Mouse (Mus musculus): ENCODE results near the gene Col5a1. TPM values are rescaled to one million over a fixed set of nuclear protein-coding genes. Genes with fewer than 3 reads are reported as not detected.

Col5a1 gene
- total and polyA plus RNA-seq, 3 experiments: 20.1 to 37.1 (median 36.4) TPM

DNA sequence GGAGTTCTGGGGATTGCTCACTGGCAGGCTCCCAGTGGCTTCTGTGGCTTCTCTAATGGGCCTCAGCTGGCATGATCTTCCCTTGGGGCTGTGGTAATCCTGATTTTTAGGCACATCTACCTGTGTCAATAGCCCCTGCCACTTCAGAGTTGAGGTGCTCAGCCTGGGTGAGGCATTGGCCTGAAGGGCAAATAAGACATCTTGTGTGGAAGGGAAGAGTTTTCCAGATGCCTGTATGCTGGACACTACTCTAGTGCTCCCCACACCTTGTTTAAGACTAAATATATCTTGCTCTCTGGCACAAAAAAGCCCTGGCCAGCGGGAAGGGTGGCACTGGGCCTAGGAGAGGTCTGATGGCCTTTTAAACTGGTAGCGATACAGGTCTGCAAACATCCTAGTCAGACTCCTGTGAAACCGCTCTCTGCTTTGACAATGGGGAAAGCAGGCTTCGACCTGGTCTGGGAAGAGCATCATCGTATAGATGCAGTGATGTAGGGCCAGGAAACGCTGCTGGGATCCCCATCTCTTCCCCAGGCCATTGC lies 33.2 kb downstream of the Col5a1 start:
- no peak for DNase-seq

DNA sequence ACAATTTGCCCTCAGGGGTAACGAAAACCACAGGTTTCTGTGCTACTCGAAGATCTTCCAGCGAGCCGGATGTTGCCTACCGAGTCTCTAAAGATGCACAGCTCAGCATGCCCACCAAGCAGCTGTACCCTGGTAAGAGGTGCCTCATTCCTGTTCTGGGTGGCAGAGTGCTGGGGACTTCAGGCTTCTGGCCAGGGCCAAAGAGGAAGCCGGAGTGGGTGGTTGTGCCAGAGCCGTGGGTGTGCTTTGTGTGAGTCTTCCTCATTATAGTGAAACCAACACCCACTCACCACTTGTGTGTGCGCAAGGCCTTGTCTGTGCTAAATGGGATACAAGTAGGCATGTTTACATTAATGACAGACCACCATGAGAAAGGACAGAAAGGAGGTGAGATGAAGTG lies 35.8 kb downstream of the Col5a1 start:
- no peak for DNase-seq

DNA sequence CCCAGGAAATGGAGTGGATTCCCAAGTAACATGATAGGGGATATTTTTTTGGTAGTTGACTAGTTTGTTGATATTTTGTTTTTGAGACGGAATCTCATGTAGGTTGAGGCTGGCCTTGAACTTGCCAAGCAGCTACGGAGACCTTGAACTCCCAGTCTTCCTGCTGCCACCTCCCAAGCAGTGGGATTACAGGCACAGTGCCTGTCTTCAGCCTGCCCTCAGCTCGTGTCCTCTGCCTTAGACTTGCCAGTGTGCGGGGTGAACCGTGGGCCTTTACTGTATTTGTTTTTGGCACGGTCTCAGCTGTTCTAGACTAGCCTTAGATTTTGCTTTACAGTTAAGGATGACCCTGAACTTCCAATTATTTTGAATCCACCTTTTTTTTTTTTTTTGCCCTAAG lies 37.5 kb downstream of the Col5a1 start:
- DNase-seq: no peak

- DNase-seq: no peak
These were observed 38.2 kb downstream of the Col5a1 start for GRCm38 (mm10) chr2:27924463-27924862.

DNA sequence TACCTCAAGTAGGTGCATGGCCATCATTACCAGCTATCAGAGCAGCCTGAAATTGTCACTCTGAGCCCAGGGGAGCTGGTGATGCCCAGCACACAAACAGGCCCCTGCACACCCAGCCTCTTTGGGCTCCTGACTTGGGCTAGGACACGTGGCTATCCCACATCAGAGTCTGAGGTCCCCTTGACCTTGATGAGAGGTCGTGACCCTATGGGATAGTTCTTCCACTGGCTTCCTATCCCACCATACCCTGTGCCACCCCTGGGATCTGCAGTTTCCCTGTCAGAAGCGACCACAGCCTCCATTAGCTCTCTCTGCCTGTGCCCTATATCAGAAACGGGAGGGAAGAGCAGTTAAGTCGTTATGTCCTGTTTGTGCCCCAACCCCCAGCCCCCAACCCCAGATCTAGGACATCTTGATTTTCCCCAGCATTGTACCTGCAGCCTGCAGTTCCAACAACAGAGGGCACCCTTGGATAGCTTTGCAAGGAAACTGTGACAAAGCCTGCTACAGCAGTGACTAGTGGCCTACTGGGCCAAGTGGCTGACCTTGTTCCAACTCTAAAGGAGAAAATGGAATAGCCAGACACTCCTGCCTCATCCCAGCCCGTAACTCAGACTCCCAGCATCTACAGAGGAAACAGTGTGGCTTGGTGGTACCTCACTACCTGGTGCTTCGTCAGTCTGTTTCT lies 40.4 kb downstream of the Col5a1 start:
- DNase-seq: peak; percentile 76

DNA sequence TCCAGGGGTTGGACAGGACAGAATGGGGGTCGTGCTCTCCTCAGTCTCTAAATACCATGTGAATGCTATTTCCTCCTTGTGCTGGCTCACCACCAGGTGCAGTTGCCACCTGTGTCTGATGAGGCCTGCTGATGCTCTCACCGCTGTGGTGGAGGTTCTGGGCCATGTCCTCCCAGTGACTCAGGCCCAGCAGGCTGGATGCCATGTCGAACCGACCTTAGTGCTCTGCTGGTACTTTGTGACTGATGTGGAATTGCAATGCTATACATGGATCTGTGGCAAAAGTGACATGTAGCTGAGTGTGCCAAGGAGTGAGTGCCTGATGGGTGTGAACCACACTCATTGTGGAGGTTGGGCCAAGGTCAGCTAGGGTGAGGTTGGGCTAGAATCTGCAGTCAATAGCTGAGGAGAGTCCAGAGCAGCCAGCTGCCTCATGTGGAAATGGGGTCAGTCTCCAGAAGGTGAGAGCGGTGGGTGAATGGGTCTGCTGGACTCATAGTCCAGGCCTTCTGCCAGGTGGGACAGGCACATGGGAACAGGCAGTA lies 44.3 kb downstream of the Col5a1 start:
- peak; percentile 54 for DNase-seq

DNA sequence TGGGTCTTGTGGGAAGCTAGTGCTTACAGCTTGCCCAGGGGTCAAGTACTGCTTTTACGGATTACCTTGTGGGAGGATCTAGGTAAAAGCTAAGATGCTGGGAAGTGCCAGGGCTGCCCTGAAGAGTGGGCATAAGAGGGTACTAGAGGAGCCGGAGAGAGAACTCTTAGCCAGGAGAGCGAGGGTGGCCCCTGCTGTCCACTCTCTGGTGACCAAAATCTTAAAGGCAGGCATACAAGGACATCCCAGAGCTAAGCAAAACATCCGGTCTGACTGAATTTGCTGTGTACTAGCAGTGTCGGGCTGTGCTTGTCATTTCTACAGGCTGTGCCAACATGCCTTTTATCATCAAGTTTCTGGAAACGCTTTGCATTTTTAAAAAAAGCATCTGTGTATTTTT lies 44.9 kb downstream of the Col5a1 start:
- DNase-seq: no peak

- DNase-seq: no peak
These were observed 45.7 kb downstream of the Col5a1 start for GRCm38 (mm10) chr2:27931971-27932370.

GRCm38 (mm10) chr2:27934269-27934668 lies 48.0 kb downstream of the Col5a1 start:
- peak; percentile 42 for DNase-seq

DNA sequence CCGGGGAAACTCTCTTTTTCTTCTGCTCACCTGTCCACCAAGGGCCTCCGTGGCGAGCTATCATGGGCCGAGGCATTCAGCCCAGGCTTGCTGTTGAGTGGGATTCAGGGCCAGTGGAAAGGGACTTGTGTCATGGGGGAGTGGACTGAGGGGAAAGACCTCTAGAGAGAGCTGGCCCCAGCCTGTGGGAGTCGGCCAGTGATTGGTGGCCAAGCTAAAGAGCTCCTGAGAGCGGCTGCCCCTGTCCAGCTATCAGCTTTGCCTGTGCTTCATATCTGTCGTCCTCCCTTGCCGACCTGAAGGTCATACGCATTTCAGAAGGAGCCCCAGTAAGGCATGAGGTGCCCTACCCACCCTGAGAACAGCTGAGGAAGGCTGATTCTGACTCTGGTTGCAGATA lies 48.6 kb downstream of the Col5a1 start:
- DNase-seq: no peak

DNA sequence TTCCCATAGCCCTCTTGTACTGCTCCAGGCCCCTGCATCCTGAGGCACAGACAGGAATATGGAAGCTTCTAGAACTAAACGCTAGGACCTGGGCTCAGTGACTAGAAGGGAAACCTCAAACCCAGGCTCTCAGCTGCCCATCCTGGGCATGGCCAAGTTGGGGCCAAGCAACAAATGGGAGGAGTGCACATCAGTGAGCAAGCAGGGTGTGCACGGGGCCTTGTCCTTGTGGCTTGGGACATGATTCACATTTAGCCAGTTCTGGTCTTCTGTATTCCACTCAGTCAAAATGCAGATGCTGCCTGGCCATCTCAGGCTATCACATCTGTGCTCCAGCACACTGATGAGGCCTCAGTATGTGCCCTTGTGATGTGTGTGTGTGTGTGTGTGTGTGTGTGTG lies 49.2 kb downstream of the Col5a1 start:
- DNase-seq: peak; percentile 83

- DNase-seq: peak; percentile 90
These were observed 50.5 kb downstream of the Col5a1 start for GRCm38 (mm10) chr2:27936607-27937191.

- DNase-seq: no peak
These were observed 53.2 kb downstream of the Col5a1 start for GRCm38 (mm10) chr2:27939433-27939832.

- DNase-seq: no peak
These were observed 53.9 kb downstream of the Col5a1 start for GRCm38 (mm10) chr2:27940144-27940543.

DNA sequence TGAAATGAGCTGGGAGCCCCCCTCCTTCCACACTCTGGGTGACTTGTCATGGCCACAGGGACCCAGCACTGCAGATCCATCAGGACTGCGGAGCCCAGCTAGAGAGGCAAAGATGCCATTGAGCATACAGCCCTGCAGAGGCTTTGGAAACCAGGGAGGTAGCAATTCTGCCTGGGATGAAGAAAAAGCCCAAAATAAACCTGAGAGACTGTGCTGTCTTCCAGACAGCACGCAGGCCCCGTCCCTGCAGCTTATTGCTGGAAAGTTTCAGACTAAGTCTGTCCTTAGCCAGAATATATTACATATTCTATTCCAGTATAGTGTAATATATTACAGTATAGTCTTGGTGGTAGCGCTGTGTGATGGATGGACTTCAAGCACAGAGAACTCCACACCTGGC lies 61.0 kb downstream of the Col5a1 start:
- no peak for DNase-seq

- DNase-seq: no peak
These were observed 61.7 kb downstream of the Col5a1 start for GRCm38 (mm10) chr2:27947917-27948316.

- peak; percentile 87 for DNase-seq
These were observed 67.6 kb downstream of the Col5a1 start for GRCm38 (mm10) chr2:27953866-27954265.

DNA sequence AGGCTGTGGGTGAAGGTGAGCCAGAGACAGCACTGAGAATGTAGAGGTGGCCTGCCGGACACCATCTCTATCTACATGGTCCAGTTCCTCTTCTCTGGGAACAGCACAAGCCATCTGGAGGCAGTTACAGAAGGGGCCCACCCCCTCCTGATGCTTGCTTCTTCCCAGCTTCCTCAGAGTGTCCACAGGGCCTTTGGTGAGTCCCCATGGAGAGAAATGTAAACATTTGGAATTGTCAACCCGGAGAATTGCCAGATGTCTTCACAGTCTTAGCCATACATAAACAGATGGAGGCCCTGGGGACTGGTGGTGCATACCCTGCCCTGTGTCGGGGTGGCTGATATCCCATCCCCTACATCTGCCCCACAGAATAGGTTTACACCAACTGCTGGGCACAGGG lies 68.7 kb downstream of the Col5a1 start:
- DNase-seq: no peak

GRCm38 (mm10) chr2:27956751-27957150 lies 70.5 kb downstream of the Col5a1 start:
- no peak for DNase-seq

GRCm38 (mm10) chr2:27957184-27957583 lies 71.0 kb downstream of the Col5a1 start:
- peak; percentile 73 for DNase-seq

GRCm38 (mm10) chr2:27959275-27959674 lies 73.0 kb downstream of the Col5a1 start:
- DNase-seq: no peak

- DNase-seq: no peak
These were observed 75.0 kb downstream of the Col5a1 start for GRCm38 (mm10) chr2:27961190-27961589.

DNA sequence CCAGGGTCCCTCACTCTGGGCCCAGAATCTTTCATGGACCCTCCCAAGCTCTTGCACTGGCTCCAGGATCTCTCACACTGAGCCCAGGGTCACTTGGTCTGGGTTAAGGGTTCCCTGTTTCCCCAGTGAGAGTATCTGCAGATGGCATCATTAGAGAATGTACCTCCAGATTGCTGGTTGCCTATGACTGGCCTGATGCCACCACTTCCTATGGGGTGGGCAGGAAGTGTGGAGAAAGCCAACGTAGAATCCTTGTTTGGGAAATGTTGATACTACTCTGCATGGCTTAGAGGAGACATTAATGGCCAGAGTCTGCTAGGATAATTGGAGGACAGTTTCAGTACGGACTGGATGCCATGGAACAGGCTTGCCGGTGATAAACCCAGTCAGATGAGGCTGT lies 76.2 kb downstream of the Col5a1 start:
- DNase-seq: no peak

DNA sequence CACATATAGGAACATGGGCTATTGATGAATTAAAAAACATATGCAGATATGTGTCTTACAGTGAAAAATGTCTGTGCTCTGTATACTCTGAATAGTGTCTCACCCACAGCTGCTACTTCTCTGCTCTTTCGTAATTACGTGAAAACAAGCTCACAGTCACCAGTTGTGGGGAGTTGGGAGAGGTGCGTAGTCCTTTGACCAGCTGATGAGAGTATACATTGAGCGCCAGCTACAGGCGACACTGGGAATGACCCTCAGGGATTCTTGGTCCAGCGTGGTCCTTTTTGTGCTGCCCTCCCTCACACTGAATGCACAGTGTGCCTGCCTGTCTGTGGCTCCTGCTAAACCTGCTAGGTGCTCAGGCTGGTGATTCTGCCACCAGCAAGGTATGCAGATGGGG lies 82.9 kb downstream of the Col5a1 start:
- DNase-seq: peak; percentile 23

All from adrenal gland, adult 2 months (tissue).